Mouse (Mus musculus): ENCODE results near the gene Catip. TPM values are rescaled to one million over a fixed set of nuclear protein-coding genes. Genes with fewer than 3 reads are reported as not detected.
"Not testable (repeated sequence)": the region's sequence is repeated elsewhere in the genome, so short reads cannot be mapped to it uniquely, and the experiment has no call there.

The Catip gene
- polyA plus RNA-seq, 1 experiment from 2014 or later, result 1.1 TPM

DNA sequence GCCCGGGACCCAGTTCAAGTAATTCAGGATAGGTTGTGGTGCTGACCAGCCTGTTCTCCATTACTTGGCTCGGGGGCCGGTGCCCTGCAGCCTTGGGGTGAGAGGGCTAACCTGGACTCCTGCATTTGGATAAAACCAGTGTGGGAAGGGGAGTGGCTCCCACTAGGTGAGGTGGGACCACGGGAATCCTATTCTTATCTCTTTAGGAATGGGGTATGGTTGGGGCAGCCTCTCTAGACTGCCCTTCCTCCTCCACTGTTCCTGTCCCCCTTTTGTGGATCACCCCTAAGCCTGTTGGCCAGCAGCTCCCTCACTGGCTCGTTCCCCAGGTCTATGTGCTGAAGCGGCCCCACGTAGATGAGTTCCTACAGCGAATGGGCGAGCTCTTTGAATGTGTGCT, 32.4 kb downstream of the Catip start:
- no peak overlapping the region; the same call in 1 of the 2 replicates for H3K9ac ChIP-seq
- 86% methylated on average over 9 of the region's 9 CpGs for WGBS

DNA sequence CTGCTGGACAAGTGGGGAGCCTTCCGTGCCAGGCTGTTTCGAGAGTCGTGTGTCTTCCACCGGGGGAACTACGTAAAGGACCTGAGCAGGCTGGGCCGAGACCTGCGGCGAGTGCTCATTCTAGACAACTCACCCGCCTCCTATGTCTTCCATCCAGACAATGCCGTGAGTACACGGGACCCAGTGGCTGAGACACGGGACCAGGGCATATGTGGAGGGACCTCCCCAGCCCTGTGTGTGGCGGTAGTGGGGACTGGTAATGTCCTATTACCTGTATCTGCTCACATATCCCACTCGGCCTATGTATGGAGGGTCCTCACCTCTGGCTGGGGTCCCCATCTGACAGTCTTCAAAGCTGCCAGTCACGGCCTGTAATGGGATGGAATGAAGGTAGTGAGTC, 33.0 kb downstream of the Catip start:
- no peak overlapping the region for H3K4me2 ChIP-seq

More for the DNA sequence above, 32.4 kb downstream of the Catip start:
- no peak overlapping the region for H3K4me2 ChIP-seq
- no peak overlapping the region for H3K4me3 ChIP-seq
- ATAC-seq (ENCODE audit: borderline replicate concordance, extremely low read depth, low FRiP score, low TSS enrichment), result no peak
- H3K36me3 ChIP-seq, result peaks cover 21% of the 10 kb centered on the region
- H3K4me1 ChIP-seq, result peaks cover 43% of the 10 kb centered on the region
- H3K9me3 ChIP-seq, result no peaks in the 10 kb centered on the region
- no peaks in the 10 kb centered on the region for H3K27me3 ChIP-seq
- H3K27ac ChIP-seq, result no peak overlapping the region

DNA sequence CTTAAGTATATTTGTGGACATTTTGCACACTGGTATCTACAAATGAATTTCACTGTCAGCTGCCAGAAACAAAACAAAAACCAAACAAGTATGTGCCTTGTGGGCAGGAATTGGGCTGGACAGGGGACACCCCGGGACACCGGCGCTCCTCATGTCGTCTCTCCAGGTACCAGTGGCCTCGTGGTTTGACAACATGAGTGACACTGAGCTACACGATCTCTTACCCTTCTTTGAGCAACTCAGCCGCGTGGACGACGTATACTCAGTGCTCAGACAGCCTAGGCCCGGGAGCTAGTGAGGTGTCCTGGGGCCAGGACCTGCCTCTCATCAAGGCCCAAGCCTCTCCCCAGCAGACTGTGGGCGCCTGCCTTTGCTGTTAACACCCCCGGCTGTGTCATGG, 33.4 kb downstream of the Catip start:
- 84% methylated on average over 13 of the region's 13 CpGs for WGBS
- Histone ChIP-seq H3K36me3 (peaks cover 21% of the 10 kb centered on the region), H3K4me3 (no peak overlapping the region), H3K4me2 (no peak overlapping the region), H3K27me3 (no peaks in the 10 kb centered on the region), H3K9ac (no peak overlapping the region), H3K9me3 (no peaks in the 10 kb centered on the region), H3K27ac (no peak overlapping the region), H3K4me1 (peaks cover 33% of the 10 kb centered on the region)
- no peak for ATAC-seq (ENCODE audit: borderline replicate concordance, extremely low read depth, low FRiP score, low TSS enrichment)

More for the DNA sequence above, 33.0 kb downstream of the Catip start:
- no peaks in the 10 kb centered on the region for H3K9me3 ChIP-seq
- no peak for ATAC-seq (ENCODE audit: borderline replicate concordance, extremely low read depth, low FRiP score, low TSS enrichment)
- 89% methylated on average over 15 of the region's 15 CpGs for WGBS
- no peaks in the 10 kb centered on the region for H3K27me3 ChIP-seq
- H3K36me3 ChIP-seq, result peaks cover 21% of the 10 kb centered on the region
- no peak overlapping the region for H3K27ac ChIP-seq
- H3K9ac ChIP-seq, result no peak overlapping the region
- peaks cover 37% of the 10 kb centered on the region for H3K4me1 ChIP-seq
- H3K4me3 ChIP-seq, result no peak overlapping the region

DNA sequence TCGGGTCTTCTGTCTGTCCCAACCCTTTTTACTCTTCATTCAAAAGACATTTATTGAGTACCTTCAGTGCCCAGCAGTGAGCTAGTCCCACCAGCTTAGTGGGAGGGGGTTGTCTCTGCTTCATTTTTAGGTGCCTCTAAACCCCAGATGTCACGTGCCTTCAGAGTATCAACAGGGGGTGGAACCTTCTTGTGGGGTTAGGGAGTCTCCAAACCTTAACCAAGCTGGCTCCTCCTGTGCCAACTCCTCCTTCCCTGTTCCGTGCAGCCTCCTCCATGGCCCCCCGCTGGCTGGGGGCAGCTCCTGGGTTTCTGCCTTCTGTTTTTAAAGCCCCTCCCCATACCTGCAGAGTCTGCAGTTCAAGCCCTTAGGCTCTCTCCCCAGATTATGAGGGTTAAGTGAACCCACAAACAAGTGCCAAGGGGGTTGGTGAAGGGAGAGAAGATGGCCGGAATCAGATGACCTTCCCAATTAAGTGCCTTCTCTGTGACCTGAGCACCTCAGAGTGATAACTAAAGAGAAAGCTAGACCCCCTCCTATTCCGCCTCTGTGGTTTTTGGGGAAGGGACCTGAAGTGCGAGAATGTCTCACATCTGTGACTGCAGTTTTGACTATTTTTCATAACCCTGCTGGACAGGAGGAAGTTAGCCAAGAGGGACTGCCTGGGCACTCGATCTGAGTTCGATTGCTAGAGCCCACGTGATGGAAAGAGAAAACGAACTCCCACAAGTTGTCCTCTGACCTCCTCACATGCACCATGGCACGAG, 34.7 kb downstream of the Catip start:
- Histone ChIP-seq H3K9ac (peak overlapping the region; percentile 16; the same call in 1 of the 2 replicates), H3K4me1 (peaks cover 25% of the 10 kb centered on the region), H3K36me3 (peaks cover 21% of the 10 kb centered on the region), H3K4me2 (peak overlapping the region; percentile 93), H3K4me3 (peak overlapping the region; percentile 46; the same call in 1 of the 2 replicates), H3K27ac (peak overlapping the region; percentile 93)
- ATAC-seq (ENCODE audit: borderline replicate concordance, extremely low read depth, low FRiP score, low TSS enrichment); H3K9me3 ChIP-seq; H3K27me3 ChIP-seq: not testable (repeated sequence)
- WGBS, result 3% methylated on average over 12 of the region's 12 CpGs

DNA sequence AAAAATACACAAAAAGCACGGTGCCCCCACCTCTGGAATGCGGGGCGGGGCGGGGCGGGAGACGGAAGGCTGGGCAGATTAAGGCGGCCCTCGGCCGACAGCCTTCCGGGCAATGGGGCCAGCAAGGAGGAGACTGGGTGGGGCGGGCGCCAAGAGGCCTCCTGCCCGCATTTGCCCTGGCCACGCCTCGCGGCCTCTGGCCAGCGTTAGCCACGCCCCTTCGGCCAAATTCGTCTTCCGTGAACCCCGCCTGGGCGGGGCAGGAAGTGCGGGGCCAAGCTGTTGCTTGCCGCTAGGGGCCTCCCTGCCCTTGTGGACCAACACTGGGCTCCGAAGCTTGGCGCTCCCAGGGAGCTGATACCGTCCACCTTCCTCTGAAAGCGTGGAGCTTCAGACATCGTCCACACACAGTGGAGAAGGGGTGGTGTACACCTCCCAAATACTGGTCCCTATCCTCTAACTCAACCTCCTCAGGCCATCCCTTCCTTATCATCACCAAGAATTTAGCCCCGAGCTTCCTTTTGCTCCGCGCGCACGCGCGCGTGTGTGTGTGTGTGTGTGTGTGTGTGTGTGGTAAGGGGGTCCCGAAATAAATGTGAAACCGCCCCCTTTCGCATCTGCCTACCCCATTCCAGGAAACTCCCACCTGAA, 35.5 kb downstream of the Catip start:
- H3K4me2 ChIP-seq, result peak overlapping the region; percentile 93
- peak overlapping the region; percentile 46 for H3K4me3 ChIP-seq
- H3K27me3 ChIP-seq, result no peaks in the 10 kb centered on the region
- WGBS, result under 1% methylated on average over 41 of the region's 41 CpGs
- peaks cover 25% of the 10 kb centered on the region for H3K4me1 ChIP-seq
- ATAC-seq (ENCODE audit: borderline replicate concordance, extremely low read depth, low FRiP score, low TSS enrichment), result peak; percentile 94
- peak overlapping the region; percentile 52 for H3K9ac ChIP-seq
- H3K9me3 ChIP-seq, result no peaks in the 10 kb centered on the region
- peaks cover 21% of the 10 kb centered on the region for H3K36me3 ChIP-seq
- H3K27ac ChIP-seq, result peak overlapping the region; percentile 93

DNA sequence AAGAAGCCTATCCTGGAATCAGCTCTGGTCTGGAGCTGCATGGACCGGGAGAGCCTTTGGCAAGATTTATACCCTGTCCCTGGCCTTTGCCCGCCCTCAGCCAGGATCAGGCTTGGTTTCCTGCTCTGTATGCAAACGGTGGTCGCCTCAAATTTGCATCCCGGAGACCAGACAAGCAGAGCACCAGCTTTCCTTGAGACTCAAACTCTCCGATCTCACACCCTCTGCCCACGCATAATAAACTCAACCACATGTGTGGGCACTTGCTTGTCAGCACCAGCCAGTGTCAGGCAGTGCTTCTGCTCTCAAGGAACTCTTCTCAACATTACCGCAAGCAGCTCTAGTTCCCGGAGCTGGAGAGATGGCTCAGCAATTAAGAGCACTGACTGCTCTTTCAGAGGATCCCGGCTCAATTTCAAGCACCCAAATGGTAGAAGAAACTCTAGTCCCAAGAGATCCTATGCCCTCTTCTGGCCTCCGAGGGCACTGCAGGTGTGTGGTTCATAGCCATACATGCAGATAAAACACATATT, 36.1 kb downstream of the Catip start:
- H3K4me2 ChIP-seq, result peak overlapping the region; percentile 93
- 3% methylated on average over 11 of the region's 11 CpGs for WGBS
- peak; percentile 24 for ATAC-seq (ENCODE audit: borderline replicate concordance, extremely low read depth, low FRiP score, low TSS enrichment)

DNA sequence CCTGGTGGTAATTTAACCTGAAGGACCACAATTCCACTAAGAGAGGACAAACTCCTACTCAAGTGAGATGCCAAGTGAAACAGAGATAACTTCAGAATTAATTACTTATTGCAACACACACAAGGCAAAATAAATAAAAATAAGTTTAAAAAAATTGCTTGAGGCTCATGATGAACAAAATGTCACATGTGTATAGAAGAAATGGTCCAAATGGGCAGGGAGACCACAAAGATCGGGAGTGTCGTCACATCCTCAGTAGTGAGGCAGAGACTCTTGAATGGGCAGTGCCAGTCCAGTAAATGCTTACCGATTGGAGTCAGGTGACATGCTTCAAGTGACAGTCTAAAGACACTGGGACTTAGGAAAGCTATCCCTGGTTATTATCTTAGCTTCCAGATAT, 38.6 kb downstream of the Catip start:
- Histone ChIP-seq H3K4me1 (0 out of 2 replicates have a peak, but pooled peaks cover 8% of the 10 kb centered on the region), H3K27ac (no peak overlapping the region)
- 69% methylated on average over 3 of the region's 3 CpGs for WGBS

More for the DNA sequence above, 36.1 kb downstream of the Catip start:
- peak overlapping the region; percentile 46 for H3K4me3 ChIP-seq
- H3K9ac ChIP-seq, result peak overlapping the region; percentile 52
- peaks cover 22% of the 10 kb centered on the region for H3K4me1 ChIP-seq
- H3K27ac ChIP-seq, result peak overlapping the region; percentile 93
- H3K36me3 ChIP-seq, result peaks cover 21% of the 10 kb centered on the region
- H3K27me3 ChIP-seq, result no peaks in the 10 kb centered on the region
- H3K9me3 ChIP-seq, result no peaks in the 10 kb centered on the region

DNA sequence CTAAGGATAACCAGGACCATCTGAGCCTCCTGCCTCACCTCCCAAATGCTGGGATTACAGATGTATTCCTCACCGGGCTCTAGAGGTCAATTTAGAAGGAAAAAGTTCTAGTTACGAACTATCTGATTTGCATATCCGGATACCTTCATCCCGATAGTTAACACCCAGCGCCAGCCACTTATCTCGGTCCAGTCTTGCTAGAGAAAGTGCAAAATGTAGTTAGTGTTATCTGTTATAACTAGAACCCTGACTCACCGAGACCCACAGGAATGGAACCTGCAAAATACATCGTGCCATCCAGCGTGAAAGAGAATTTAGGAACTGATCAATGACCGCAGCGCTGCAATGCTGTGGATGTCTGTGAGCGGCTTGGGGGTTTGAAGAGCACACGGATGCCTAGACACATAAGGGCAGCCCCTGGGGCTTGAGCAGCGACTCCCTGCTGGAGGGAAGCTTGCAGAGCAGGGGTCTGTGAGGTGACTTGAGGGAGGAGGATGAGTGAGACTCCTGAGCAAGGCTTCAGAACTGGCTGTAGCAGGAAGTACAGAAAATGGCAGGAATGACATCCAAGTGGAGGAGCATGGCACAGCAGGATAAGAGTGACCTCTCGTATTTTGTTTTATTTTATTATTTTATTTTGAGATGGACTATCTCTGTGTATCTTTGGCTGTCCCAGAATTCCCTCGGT, 39.3 kb downstream of the Catip start:
- Histone ChIP-seq H3K27me3 (no peaks in the 10 kb centered on the region), H3K4me3 (no peak overlapping the region), H3K9ac (no peak overlapping the region), H3K4me2 (no peak overlapping the region), H3K36me3 (no peaks in the 10 kb centered on the region), H3K9me3 (no peaks in the 10 kb centered on the region), H3K27ac (no peak overlapping the region), H3K4me1 (0 out of 2 replicates have a peak, but pooled peaks cover 8% of the 10 kb centered on the region)
- no peak for ATAC-seq (ENCODE audit: borderline replicate concordance, extremely low read depth, low FRiP score, low TSS enrichment)
- 43% methylated on average over 16 of the region's 16 CpGs for WGBS

More for the DNA sequence above, 38.6 kb downstream of the Catip start:
- Histone ChIP-seq H3K9ac (no peak overlapping the region), H3K36me3 (no peaks in the 10 kb centered on the region), H3K4me3 (no peak overlapping the region), H3K9me3 (no peaks in the 10 kb centered on the region), H3K4me2 (no peak overlapping the region), H3K27me3 (no peaks in the 10 kb centered on the region)
- no peak for ATAC-seq (ENCODE audit: borderline replicate concordance, extremely low read depth, low FRiP score, low TSS enrichment)

DNA sequence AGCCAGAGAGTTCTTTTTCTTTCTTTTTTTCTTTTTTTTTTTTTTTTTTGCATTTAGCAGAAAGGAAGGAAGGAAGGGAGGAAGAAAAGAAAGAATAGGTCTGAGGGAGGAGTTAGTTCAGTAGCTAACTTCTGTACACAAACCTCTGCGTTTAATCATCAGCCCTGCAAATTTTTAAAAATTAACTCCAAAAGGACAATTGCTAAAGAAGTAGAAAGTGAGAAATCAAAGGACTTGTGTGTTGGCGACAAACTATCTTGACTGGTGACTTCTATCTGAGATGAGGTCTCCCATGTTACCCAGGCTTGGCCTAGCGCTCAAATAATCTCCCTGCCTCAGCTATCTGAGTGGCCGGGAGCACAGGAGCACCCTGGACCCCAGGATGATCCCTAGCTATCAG, 42.3 kb downstream of the Catip start:
- no peak overlapping the region for H3K4me2 ChIP-seq
- ATAC-seq (ENCODE audit: borderline replicate concordance, extremely low read depth, low FRiP score, low TSS enrichment), result no peak
- H3K9me3 ChIP-seq, result no peaks in the 10 kb centered on the region
- no peak overlapping the region for H3K9ac ChIP-seq
- no peak overlapping the region for H3K27ac ChIP-seq
- no peaks in the 10 kb centered on the region for H3K4me1 ChIP-seq
- no peaks in the 10 kb centered on the region for H3K27me3 ChIP-seq
- 78% methylated on average over 4 of the region's 4 CpGs for WGBS
- H3K4me3 ChIP-seq, result no peak overlapping the region
- no peaks in the 10 kb centered on the region for H3K36me3 ChIP-seq

DNA sequence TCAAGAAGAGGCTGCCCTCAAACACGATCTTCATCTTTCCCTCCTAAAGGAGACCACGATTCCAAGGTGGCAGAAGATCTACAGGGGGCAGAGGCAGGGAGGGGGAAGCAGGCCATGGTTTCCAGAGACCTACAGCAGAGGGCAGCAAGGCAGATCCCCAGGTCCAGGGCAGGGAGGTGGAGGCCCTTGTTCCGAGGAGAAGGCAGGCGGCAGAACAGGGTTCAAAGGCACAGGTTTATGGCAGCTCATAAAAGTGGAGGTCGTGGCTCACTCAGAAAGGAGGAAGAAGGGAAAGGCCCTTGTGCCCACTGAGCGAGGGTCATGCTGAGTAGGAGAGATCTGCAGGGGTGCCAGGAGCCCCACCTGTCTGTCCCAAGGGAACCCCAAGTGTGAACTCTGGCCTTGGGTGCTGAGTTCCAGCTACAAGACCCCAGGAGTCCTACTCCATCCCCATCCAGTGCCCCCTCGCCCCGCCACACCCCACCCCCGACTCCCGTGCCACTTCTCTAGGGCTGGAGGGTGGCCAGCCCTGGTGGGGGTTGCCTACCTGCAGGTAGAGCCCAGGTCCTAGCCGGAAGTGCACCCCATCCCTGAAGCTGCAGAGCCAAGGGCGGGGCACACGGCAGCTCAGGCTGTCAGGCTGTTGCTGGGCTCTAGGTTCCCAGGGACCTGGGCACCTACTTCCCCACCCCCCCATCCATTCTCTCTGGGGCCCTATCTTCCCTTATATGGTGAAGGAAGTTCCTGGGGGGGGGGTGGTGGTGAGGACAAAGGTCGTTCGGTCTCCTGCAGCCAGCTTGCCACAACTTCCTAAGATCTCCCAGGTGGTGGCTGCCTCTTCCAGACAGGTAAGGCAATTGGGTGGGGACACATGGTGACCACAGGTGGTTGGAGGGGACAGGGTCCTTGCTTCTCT, 46.9 kb downstream of the Catip start, which contains the start of gene Vil1:
Gene Vil1 (plus strand): TSS at position 788 of the 916 bp plus-strand sequence.
- 50% methylated on average over 15 of the region's 15 CpGs for WGBS
- no peak within 1 kb of the TSS for H3K4me3 ChIP-seq
- H3K9ac ChIP-seq, result no peak within 1 kb of the TSS
- no peaks in the 10 kb centered on the region for H3K27me3 ChIP-seq
- H3K4me1 ChIP-seq, result no peaks in the 10 kb centered on the region
- no peaks in the 10 kb centered on the region for H3K9me3 ChIP-seq
- no peak for ATAC-seq (ENCODE audit: borderline replicate concordance, extremely low read depth, low FRiP score, low TSS enrichment)
- H3K36me3 ChIP-seq, result no peaks in the 10 kb centered on the region
- H3K4me2 ChIP-seq, result no peak within 1 kb of the TSS
- H3K27ac ChIP-seq, result no peak within 1 kb of the TSS

All from lung, embryonic 15.5 days (tissue).